In the genomic region with DNA sequence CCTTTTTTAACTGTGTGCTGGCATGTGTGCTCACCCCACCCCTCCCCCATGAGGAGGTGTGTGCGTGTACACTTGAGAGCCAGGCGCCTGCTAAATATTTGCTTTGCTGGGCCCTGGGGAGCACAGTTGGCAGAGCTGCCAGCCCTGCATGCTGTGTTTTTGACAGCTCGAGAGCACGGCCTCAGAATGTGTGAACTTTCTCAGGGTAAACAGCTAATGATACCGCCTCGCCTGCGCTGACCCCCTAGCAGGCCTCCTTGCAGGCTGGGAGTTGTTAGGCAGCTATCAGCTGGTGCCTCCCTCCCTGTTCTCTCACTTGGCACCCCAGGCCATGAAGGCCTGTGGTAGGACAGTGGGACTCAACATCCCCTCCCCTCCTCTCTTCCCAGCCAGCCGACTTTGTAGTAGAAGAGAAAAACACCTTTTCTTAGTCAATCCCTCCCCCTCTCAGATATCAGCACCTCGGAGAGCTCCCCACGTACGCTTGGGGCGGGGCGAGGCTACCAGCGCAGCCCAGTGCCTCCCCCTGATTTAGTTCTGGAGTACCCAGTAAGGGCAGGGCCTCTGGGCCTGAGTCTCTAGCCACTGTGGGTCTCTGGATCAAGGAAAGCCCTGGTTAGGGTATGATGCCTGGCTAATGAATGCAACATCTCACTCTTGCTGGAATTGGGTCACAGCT, we compare ENCODE assay signal across 8 mouse cellular contexts.
DNase-seq lines count a peak whose midpoint lies in the region; ATAC-seq lines count a peak whose summit lies in the region.

No protein-coding gene starts in this region.

- H3K9me3 ChIP-seq in heart, embryonic 11.5 days (replicated peaks; ENCODE audit: control insufficient read depth, low read length): no peaks in the 10 kb centered on the region

- 1% methylated on average over 14 of the region's 14 CpGs for WGBS in heart, embryonic 11.5 days (ENCODE audit: insufficient replicate concordance)

- no peaks in the 10 kb centered on the region for H3K4me1 ChIP-seq in heart, embryonic 11.5 days (ENCODE audit: control insufficient read depth, insufficient read depth, low read length)

- H3K27ac ChIP-seq in heart, embryonic 11.5 days (ENCODE audit: low read depth, low read length): no peak overlapping the region

- H3K27me3 ChIP-seq in heart, embryonic 11.5 days (ENCODE audit: control insufficient read depth, insufficient read depth, low read length): peaks cover 24% of the 10 kb centered on the region

- intact Hi-C loops in left cerebral cortex, postnatal 25 days (cut with DNase I): no loop called here

- H3K4me3 ChIP-seq in heart, embryonic 11.5 days (ENCODE audit: low read depth, low read length): no peak overlapping the region

- no peak overlapping the region for H3K4me2 ChIP-seq in heart, embryonic 11.5 days

- DNase-seq in heart, adult 8-10 months (ENCODE audit: low spot score): no peak
- DNase-seq in adrenal gland, postnatal 25 days: peak; percentile 52
- DNase-seq in lung, postnatal 14 days: peak; percentile 38
- peak; percentile 52 for DNase-seq in thymus, postnatal 4 days
- no peak for DNase-seq in left cerebral cortex, postnatal 25 days (ENCODE audit: low spot score in 2 of 2)
- DNase-seq in layer of hippocampus, adult 18-20 months (ENCODE audit: low spot score in 2 of 2): no peak

- no peaks in the 10 kb centered on the region for H3K36me3 ChIP-seq in heart, embryonic 11.5 days (ENCODE audit: control insufficient read depth, insufficient read depth, low read length)

- 0 out of 2 replicates have a peak, but pooled peaks have one; percentile 31 for ATAC-seq in heart, embryonic 11.5 days (replicated peaks; ENCODE audit: insufficient number of reproducible peaks, low FRiP score, low TSS enrichment)
- peak; percentile 44; the same call in 1 of the 2 replicates for ATAC-seq in granulocyte monocyte progenitor cell, adult 5-6 weeks (replicated peaks; ENCODE audit: poor library complexity, severe bottlenecking)

- no peak overlapping the region for H3K9ac ChIP-seq in heart, embryonic 11.5 days (ENCODE audit: low read depth, low read length)

Comparison
In these comparisons a context has a peak if more than half of its experiments do, and no peak if none do; other contexts are left out.
1. DNase-seq: peak in adrenal gland, postnatal 25 days (single experiment), lung, postnatal 14 days (single experiment) and thymus, postnatal 4 days (single experiment); none in heart, adult 8-10 months (single experiment), left cerebral cortex, postnatal 25 days (0 of 2) and layer of hippocampus, adult 18-20 months (0 of 2).